Mouse (Mus musculus): ENCODE data around the gene Auts2.

Gene Auts2

DNA sequence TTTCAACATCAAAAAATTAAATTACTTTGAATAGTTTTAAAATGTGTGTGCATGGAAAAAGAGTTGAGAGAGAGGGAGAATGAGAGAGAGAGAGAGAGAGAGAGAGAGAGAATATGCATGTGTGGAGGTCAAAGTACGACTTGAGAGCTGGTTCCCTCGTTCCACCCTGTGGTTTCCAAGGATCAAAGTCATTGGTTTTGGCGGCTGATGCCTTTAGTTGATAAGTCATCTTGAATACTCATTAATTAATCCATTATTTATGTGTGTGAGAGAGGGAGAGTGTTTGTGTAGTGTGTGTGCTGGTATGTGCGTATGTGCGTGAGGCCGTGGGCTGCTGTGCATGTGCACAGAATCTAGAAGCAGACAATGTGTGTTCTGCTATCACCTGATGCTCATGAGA, 898.8 kb downstream of the Auts2 start:
- DNase-seq = no peak

GRCm38 (mm10) chr5:131643176-131644174, 899.7 kb downstream of the Auts2 start:
- no peak for DNase-seq

- DNase-seq = no peak
These were observed 900.4 kb downstream of the Auts2 start for GRCm38 (mm10) chr5:131642752-131643151.

- no peak for DNase-seq
These were observed 906.7 kb downstream of the Auts2 start for GRCm38 (mm10) chr5:131636431-131636830.

DNA sequence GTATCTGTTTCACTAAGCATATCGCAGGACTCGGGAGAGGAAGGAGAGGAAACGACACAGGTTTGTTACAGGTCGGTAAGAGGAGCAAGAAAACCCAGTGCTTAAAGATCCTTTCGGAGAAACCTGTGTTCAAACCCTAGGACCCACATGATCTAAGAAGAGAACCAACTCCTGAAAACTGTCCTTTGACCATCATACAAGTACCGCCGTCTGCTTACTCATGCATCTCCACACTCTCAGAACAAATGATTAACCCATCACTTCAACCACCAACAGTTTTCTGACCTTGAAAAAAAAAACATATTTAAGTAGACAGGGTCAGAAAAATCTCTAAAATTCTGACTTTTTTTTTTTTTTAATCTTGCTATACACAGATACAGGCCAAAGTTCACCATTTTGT, 908.4 kb downstream of the Auts2 start:
- no peak for DNase-seq

- DNase-seq = no peak
These were observed 911.2 kb downstream of the Auts2 start for GRCm38 (mm10) chr5:131631998-131632379.

DNA sequence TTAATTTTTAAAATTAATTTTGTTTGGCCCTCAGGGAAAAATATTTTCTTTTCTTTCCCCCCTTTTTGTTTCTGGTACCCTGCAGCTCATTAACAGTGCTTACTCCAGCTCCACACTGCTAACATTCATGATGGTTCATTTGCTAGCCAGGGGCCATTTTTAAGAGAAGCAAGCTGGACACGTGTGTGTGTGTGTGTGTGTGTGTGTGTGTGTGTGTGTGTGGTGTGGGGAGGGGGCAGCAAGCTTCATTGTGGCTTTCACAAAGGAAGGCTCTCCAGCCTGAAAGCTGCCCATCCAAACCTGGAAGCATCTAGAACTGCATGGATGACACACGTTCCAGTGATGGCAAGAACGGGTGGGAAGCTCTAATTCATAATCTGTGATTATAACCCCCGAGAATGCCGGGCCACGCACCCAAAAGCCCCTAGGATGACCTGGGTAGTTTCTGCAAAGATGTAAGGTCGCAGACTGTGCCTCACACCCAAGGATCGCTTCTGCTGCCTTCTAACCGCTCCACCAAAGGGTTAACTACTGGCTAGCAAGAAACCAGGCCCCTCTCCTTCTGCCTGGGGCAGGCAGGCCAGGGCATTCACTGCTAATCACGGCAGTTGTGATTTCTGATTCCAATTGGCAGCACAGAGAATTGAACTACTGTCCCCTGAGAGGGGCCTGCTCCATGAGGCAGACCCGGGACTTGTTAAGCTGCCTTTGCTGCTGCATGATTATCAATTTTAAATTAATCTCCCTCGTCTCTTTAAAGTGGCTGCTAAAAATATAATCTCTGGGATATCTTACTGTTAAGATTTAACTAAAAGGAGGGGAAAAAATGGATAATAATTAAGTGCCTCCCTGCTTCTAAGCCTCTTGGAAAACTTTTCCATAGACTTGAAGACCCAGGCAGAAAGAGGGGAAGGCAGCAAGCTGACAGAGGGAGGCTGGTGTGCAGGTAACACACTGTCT, 911.8 kb downstream of the Auts2 start:
- DNase-seq = no peak

- DNase-seq = no peak
These were observed 912.6 kb downstream of the Auts2 start for GRCm38 (mm10) chr5:131630577-131630976.

GRCm38 (mm10) chr5:131616113-131616876, 926.8 kb downstream of the Auts2 start:
- no peak for DNase-seq

- no peak for DNase-seq
These were observed 928.9 kb downstream of the Auts2 start for GRCm38 (mm10) chr5:131614238-131614637.

DNA sequence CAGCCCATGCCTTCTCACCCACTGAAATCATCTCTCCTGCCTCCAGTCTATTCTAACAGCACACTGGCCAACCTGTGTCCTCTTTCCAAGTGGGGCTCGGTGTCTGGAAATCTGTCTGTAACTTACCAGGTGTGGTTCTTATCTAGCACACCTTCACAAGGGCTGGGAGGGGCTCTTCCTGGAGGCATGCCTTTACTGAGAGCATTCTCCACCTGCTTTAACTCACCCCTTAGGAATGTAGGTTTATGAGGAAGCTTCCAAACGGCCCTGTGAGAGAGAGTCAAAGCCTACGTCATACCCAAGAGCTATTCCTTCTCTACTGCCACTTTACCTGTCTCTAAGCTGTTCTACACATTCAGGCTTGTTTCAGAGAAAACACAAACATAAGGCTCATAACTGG, 929.8 kb downstream of the Auts2 start:
- DNase-seq = no peak

DNA sequence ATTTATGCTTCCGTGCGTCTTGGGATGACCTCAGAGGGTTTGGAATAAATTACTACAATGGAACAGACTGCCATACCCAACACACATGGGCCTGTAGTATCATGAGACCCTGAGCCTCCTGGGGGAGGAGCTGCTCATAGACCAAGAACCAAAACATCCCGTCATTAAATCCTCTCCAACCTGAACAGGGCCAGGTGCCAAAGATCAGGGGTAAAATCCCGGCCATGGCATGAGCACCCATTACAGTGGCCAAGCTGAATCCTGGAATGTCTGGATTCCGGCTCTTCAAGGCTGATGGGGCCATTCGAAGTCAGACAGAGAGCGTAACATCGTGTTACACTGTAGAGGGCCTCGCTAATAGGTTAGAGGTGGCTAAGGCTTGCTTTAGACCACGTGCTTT, 932.4 kb downstream of the Auts2 start:
- no peak for DNase-seq

DNA sequence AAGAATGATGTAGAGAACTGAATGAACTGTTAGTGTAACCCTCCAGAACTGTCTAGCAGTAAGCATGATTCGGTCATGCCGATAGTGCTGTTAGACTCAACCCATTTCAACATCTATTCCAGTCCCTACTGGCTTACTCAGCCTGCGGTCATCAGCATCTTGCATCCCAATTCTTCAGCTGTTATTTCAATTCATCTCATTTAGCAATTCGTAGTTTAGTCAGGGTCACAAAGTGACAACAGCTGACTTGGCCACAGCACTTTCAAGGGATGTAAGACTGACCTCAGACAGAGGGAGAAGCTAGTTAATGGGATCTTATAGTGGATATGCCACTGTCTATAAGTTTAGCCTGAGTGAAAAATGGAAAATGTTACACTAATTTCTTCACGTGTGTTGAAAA, 936.4 kb downstream of the Auts2 start:
- DNase-seq = no peak

- DNase-seq = no peak
These were observed 941.0 kb downstream of the Auts2 start for GRCm38 (mm10) chr5:131601934-131602692.

DNA sequence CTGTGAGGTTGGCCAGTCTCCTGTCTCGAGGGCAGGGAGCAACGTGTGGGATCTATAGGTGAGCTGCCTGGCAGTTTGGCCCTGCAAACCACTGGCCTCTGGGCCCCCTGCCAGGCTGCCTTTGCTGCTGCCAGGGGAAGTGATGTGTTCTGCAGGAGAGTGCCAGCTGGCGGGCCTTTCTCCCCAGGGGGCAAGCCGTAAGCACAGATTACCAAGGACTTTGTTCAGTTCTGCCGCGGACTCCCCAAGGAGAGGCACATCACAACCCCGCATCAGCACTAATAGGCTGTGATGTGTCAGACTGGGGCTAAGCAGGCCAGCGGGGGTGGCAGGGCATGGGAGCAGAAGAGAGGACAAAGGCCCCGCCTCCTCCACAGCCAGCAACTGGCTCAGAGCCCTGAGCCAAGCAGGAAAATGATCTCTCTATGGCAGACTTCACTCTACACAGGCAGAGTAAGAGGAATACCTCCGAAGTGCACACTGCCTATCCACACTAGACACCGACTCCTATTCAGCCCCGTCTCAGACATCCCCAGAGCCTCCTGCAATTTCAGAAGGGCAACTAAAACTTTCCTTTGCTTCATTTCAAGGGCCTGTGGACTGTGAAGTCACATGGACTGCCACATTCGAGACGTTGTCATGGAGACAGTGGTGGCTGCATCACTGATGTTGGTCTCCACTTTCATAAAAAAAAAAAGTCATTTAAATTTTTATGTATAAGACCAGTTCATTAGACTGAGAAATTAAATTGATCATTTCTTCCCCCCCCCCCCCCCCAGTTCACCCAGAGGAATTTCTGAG, 942.6 kb downstream of the Auts2 start:
- DNase-seq = peak in 1 of 2 experiments; percentile 5

GRCm38 (mm10) chr5:131597503-131597902, 945.6 kb downstream of the Auts2 start:
- no peak for DNase-seq

- no peak for DNase-seq
These were observed 946.6 kb downstream of the Auts2 start for GRCm38 (mm10) chr5:131596591-131596990.

DNA sequence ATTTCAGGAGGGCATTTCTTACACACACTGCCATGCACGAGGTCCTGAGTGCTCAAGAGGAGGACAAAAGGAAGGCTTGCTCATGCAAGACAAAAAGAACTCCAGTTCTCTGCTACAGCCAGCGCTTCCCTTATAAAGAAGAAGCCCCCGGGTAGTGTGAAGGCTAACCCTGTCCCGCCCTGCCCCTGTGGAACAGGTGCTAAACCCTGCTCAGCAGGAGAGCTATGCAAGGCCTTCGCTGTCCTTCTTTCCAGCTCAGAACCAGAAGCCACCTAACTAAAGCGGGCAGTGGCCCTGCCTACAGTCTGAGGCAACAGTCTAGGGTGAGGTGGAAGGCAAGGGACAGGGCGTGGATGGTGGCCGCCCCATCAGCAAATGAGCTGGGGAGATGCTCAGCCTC, 947.4 kb downstream of the Auts2 start:
- no peak for DNase-seq

DNA sequence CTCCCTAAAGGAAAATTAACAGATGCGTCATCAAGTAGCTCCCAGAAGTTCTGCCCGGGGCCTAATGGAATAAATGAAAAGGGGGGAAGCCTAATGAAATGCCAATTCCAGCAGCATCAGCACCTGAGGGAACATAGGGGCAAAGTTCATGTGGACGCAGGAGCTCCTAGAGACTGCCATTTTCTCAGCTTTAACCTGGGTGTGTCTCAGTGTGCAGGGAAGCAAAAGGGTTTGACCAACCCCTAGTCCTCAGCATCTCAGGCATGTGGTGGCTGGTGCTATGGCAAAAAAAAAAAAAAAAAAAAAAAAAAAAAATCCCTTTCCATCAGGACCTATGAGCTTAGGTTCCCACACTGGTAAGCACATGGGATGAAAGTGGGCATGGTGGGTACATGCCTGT, 948.5 kb downstream of the Auts2 start:
- DNase-seq = no peak

DNA sequence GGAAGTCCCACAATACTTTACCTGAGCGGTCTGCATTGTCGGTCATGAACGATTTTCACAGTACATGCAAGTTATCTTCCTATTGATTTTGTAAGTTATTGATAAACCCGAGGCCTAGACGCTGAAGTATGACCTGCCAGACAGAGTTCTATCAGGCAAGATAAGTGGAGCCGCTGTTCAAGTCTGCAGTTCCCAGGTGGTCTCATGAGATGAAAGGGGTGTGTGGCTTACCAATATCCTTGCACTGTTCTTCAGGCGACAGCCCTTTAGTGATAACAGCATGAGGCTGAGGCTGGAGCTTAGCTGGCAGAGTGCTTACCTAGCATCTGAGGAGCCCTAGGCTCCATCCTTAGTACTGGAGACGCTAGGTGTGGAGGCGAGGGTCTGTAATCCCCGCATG, 949.9 kb downstream of the Auts2 start:
- no peak for DNase-seq

DNA sequence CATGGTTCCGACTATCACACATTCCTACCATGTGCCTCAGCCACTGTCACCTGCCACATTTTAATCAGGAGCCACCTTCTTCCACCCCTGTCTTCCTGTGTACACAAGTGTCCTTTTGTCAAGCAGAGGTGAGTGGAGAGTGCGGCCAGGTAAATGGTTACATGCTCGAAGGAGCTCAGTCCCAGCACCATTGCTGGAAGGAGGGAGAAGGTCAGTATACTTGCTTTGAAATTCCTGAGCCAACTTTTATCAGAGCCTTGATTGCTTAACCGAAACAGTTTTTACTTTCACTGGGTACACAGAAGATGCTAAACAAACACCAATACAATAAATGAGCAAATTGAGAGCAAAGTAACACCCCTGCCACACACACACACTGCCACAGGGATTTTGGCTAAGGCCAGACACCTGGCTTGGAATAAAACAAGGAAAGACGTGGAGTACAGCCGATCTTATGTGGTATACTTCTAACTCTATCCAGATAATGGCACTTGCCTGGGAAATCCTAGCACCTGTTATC, 953.1 kb downstream of the Auts2 start:
- DNase-seq = no peak

Data from spleen, adult 18-20 months (tissue).